Mouse (Mus musculus) hindbrain, embryonic 16.5 days (tissue): Measurements from ENCODE around the gene Eif4ebp2. TPM values are rescaled to one million over a fixed set of nuclear protein-coding genes. Genes with fewer than 3 reads are reported as not detected.

Experiments used
- ATAC-seq: fragments of 200-750 bp; cut with Nextera tagmentation; 2 replicates; pipeline ENCODE4 v1.8.0; 2017; ENCODE audit warnings: moderate TSS enrichment, moderate library complexity
- H3K27ac ChIP-seq: fragments of 300-500 bp; sonication (generic); 2 replicates; pipeline ENCODE4 v1.5.1; 2014; ENCODE audit warnings: low read depth, mild to moderate bottlenecking, control low read depth, low read length, moderate library complexity
- H3K27me3 ChIP-seq: fragments of 300-500 bp; sonication (generic); replicated peaks from 2 replicates; pipeline ENCODE4 v1.6.1; 2014; ENCODE audit warnings: low read length; ENCODE audit not compliant: control insufficient read depth, insufficient read depth
- H3K36me3 ChIP-seq: fragments of 300-500 bp; sonication (generic); 2 replicates; pipeline ENCODE4 v1.6.1; 2014; ENCODE audit warnings: mild to moderate bottlenecking, low read length, moderate library complexity, mixed read lengths; ENCODE audit not compliant: control insufficient read depth, insufficient read depth
- H3K4me1 ChIP-seq: fragments of 300-500 bp; sonication (generic); 2 replicates; pipeline ENCODE4 v1.6.1; 2014; ENCODE audit warnings: low read depth, low read length; ENCODE audit not compliant: control insufficient read depth, insufficient read depth
- H3K4me2 ChIP-seq: fragments of 300-500 bp; sonication (generic); 2 replicates; pipeline ENCODE4 v1.6.1; 2014; ENCODE audit warnings: mild to moderate bottlenecking, low read length, control low read depth, moderate library complexity
- H3K4me3 ChIP-seq: fragments of 300-500 bp; sonication (generic); 2 replicates; pipeline ENCODE4 v1.5.1; 2014; ENCODE audit warnings: mild to moderate bottlenecking, low read length, control low read depth, moderate library complexity
- H3K9ac ChIP-seq: fragments of 300-500 bp; sonication (generic); 2 replicates; pipeline ENCODE4 v1.6.1; 2014; ENCODE audit warnings: low read depth, mild to moderate bottlenecking, control low read depth, low read length, moderate library complexity
- H3K9me3 ChIP-seq: fragments of 300-500 bp; sonication (generic); 2 replicates; pipeline ENCODE4 v1.6.1; 2014; ENCODE audit warnings: mild to moderate bottlenecking, low read length, moderate library complexity; ENCODE audit not compliant: control insufficient read depth
- WGBS: fragments of 180-500 bp; shearing (Covaris S2); extraction: QIAGEN DNeasy Blood & Tissue Kit; methylation state at CpG from one replicate; pipeline ENCODE4 v1.1.7; 2014; 5-methylcytosine and 5-hydroxymethylcytosine counted together
- polyA plus RNA-seq: library from polyadenylated mRNA; unstranded; fragments of >200 nt; fragmentation: Nextera tagmentation; extraction: Ambion mirVana; gene quantifications from 2 replicates; pipeline ENCODE4 v1.2.1, GENCODE M21; 2015

Eif4ebp2 gene
- polyA plus RNA-seq, 1 experiment from 2014 or later: 46.6 TPM

- Histone ChIP-seq H3K27ac (no peak overlapping the region), H3K9me3 (no peaks in the 10 kb centered on the region), H3K27me3 (no peaks in the 10 kb centered on the region), H3K4me2 (no peak overlapping the region), H3K4me1 (no peaks in the 10 kb centered on the region), H3K9ac (no peak overlapping the region), H3K4me3 (no peak overlapping the region), H3K36me3 (no peaks in the 10 kb centered on the region)
- ATAC-seq: no peak
- WGBS: 89% methylated on average over 8 of the region's 8 CpGs
These were observed 34.3 kb upstream of the Eif4ebp2 start for GRCm38 (mm10) chr10:61486551-61487339.

DNA sequence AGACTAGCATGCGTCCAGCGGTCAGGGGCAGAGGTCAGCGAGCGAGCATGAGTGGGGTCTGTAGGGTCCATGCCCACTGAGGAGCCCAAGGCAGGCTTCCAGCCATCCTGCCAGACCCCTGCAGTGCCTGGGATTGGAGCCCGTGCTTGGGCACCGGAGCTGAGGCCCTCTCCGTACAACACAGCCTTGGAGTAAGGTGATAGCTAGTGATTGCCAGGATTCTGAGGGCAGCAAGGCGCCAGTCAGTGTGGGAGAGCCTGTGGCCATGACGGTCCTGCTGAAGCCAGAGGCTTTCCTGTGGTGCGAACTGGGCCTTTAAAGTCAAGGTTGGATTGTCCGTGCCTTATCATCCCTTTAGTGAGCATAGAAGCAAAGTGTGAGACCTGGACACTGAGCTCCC is 32.3 kb upstream of the Eif4ebp2 start:
- no peaks in the 10 kb centered on the region for H3K9me3 ChIP-seq
- no peak overlapping the region for H3K4me2 ChIP-seq
- no peak overlapping the region for H3K9ac ChIP-seq
- H3K36me3 ChIP-seq: no peaks in the 10 kb centered on the region
- no peak for ATAC-seq
- no peaks in the 10 kb centered on the region for H3K4me1 ChIP-seq
- H3K27me3 ChIP-seq: no peaks in the 10 kb centered on the region
- WGBS: 82% methylated on average over 11 of the region's 11 CpGs
- no peak overlapping the region for H3K27ac ChIP-seq
- no peak overlapping the region for H3K4me3 ChIP-seq

GRCm38 (mm10) chr10:61482771-61483170 is 30.3 kb upstream of the Eif4ebp2 start:
- no peak overlapping the region for H3K4me2 ChIP-seq
- H3K36me3 ChIP-seq: no peaks in the 10 kb centered on the region
- WGBS: 89% methylated on average over 7 of the region's 7 CpGs
- H3K27me3 ChIP-seq: no peaks in the 10 kb centered on the region
- H3K4me3 ChIP-seq: no peak overlapping the region
- H3K9ac ChIP-seq: no peak overlapping the region
- H3K9me3 ChIP-seq: no peaks in the 10 kb centered on the region
- no peak overlapping the region for H3K27ac ChIP-seq
- no peaks in the 10 kb centered on the region for H3K4me1 ChIP-seq
- ATAC-seq: no peak

GRCm38 (mm10) chr10:61480488-61480887 is 28.0 kb upstream of the Eif4ebp2 start:
- Histone ChIP-seq H3K4me2 (no peak overlapping the region), H3K9ac (no peak overlapping the region), H3K4me3 (no peak overlapping the region), H3K9me3 (no peaks in the 10 kb centered on the region), H3K4me1 (peaks cover 6% of the 10 kb centered on the region), H3K27ac (no peak overlapping the region), H3K27me3 (no peaks in the 10 kb centered on the region), H3K36me3 (no peaks in the 10 kb centered on the region)
- 65% methylated on average over 1 of the region's 1 CpGs for WGBS
- ATAC-seq: no peak

GRCm38 (mm10) chr10:61479927-61480326 is 27.5 kb upstream of the Eif4ebp2 start:
- Histone ChIP-seq H3K4me3 (no peak overlapping the region), H3K9ac (no peak overlapping the region), H3K27me3 (no peaks in the 10 kb centered on the region), H3K27ac (no peak overlapping the region), H3K36me3 (no peaks in the 10 kb centered on the region), H3K4me1 (peaks cover 10% of the 10 kb centered on the region), H3K4me2 (no peak overlapping the region), H3K9me3 (no peaks in the 10 kb centered on the region)
- no peak for ATAC-seq
- 97% methylated on average over 4 of the region's 4 CpGs for WGBS

GRCm38 (mm10) chr10:61479461-61479860 is 27.0 kb upstream of the Eif4ebp2 start:
- Histone ChIP-seq H3K4me3 (no peak overlapping the region), H3K9me3 (no peaks in the 10 kb centered on the region), H3K4me2 (no peak overlapping the region), H3K27me3 (no peaks in the 10 kb centered on the region), H3K36me3 (no peaks in the 10 kb centered on the region), H3K9ac (no peak overlapping the region), H3K4me1 (peaks cover 14% of the 10 kb centered on the region), H3K27ac (no peak overlapping the region)
- ATAC-seq: no peak
- 95% methylated on average over 10 of the region's 10 CpGs for WGBS

DNA sequence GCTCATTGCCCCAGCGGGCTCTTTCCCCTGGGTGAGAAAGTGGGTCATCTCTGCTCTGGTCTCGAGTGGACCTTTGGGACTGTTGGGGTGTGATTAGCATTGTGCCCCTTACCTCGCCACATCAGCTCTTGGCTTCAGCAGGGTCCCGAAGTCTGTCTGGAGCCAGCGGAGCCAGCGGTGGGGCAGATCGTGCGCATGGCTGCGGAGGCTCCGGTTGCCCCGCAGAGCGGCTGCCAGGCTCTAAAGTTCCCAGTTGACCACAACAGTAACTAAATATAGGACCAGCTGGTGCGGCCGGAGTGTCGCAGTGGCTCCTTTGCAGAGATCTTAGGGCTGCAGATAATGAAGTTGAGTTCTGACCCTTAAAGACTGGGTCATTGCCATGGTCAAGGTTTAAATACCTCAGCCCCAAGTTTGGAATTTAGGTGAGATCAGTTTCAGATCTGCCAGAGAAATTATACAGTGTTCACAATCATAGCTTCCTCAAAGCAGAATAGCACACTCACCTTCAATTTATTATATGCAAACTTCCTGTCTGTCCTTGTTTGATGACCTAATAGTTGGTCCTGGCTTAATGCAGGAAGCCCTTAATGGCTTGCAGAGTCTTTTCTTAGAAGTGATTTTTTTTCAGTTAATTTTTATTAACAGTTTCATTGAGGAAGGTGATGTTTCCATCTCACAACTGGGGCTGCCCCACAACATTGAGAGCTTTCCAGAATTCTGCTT is 24.1 kb upstream of the Eif4ebp2 start:
- Histone ChIP-seq H3K9me3 (no peaks in the 10 kb centered on the region), H3K36me3 (no peaks in the 10 kb centered on the region), H3K27ac (no peak overlapping the region; the same call in 1 of the 2 replicates), H3K4me1 (peaks cover 14% of the 10 kb centered on the region), H3K27me3 (no peaks in the 10 kb centered on the region), H3K4me2 (peak overlapping the region; percentile 97), H3K4me3 (peak overlapping the region; percentile 91), H3K9ac (peak overlapping the region; percentile 78)
- peak; percentile 9; the same call in 1 of the 2 replicates for ATAC-seq
- WGBS: 5% methylated on average over 15 of the region's 15 CpGs

DNA sequence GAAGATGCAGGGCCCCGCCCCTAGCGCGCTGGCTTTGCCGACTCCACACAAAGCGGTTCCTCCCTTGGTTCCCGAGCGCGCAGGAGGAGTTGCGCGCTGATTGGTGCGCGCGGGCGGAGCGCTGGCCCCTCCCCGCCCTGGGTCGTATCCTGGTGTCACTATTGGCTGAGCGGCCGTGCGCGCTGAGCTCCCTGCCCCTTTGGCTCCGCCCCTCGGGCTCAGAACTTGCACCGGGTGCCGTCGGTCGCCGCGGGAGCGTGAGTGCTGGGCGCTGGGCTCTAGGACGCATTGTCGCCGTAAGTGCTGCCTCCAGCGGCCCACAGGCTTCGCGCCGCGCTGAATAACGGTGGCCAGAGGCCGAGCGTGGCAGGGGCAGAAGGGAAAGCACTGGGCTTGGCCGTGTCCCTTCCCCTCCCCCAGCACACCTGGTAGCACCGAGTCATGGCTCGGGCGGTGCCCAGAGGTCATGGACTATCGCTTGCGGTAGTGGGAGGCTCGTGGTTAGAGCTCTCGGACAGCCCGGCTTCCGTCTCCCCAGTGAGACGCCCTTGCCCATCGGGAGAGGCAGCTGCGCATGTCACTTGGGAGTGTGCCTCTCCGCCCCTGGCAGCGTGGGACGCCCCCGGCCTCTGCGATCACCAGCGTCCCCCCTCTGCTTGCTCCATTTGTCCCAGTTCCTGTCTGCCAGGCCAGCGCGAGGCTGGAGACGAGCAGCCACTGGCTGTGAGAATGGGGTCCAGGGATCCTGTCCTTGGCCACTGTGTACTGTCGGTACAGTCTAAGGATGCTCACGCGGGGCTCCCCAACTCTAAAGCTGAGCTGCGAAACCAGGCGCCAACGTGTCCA is 23.4 kb upstream of the Eif4ebp2 start, which contains the start of gene Lrrc20:
Gene Lrrc20 (plus strand): TSS at position 208 of the 846 bp plus-strand sequence.
- WGBS: under 1% methylated on average over 57 of the region's 70 CpGs
- Histone ChIP-seq H3K9ac (peak within 1 kb of the TSS; percentile 78), H3K4me2 (peak within 1 kb of the TSS; percentile 97), H3K4me3 (peak within 1 kb of the TSS; percentile 91), H3K4me1 (peaks cover 14% of the 10 kb centered on the region), H3K9me3 (no peaks in the 10 kb centered on the region), H3K27me3 (no peaks in the 10 kb centered on the region), H3K36me3 (no peaks in the 10 kb centered on the region), H3K27ac (peak within 1 kb of the TSS; percentile 66)
- ATAC-seq: peak; percentile 98
